Mouse (Mus musculus) cerebellum, postnatal 10 days (tissue): ENCODE measurements around the gene Morn2.
A peak's percentile ranks its signal among the peaks of the same experiment; 100 is the strongest.
"Not testable (repeated sequence)": the region's sequence is repeated elsewhere in the genome, so short reads cannot be mapped to it uniquely, and the experiment has no call there.

Source experiments
- DNase-seq, 2 experiments: peaks; one replicate each; pipeline ENCODE4 v3.0.0; 2021; ENCODE audit warnings: mixed read lengths in 2 of 2

Gene Morn2

DNA sequence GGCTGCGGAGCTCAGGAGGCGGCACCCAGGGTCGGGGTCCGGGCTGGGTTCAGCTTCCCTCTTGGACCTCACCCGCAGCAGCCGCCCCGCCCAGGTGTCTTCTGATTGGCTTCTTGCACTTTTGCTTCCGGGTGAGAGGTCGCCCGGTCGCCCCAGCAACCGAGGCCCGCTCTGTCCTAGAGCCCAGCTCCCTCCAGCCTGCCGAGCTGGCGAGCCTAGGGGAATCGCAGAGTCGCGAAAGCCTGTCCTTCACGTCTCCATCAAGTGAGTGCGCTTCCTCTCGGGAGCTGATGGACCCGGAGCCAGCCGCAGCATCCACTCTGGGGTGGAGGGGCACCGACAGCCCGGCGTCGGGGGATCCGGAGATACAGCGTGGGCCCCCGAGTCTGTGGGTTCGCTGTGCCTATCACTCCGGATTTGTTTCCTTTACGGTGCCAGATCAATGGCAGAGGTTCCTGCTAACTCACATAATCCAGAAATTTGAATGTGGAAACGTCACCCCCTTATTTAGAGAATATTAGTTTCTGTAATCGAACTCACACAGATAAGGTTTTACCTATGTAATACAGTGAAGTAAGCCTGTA, at the start of gene Morn2, which contains the start of gene Dhx57:
Gene Morn2, plus strand, starts transcription at position 130 of the 584 bp plus-strand sequence.
Gene Dhx57, minus strand, starts transcription at position 403 of the 584 bp plus-strand sequence.
- DNase-seq = peak; percentile 99 to 100

DNA sequence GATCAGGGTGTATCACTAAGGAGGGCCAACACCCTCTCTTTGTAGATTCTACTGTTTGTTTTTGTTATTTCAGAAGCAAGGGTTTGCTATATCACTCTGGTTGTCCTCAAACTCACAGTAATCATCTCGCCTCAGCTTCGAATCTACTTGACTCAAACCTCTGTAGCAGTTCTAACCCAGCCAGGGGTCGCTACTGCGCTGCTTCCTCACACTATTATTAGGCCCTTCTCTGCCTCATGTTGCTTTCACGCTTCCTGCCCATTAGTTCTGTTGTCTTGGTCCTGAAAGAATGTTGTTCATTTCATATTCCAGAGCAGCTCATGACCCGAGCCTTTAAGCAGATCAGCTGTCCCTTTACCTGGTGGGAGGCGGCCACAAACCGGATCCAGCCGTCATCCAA, 48.4 kb upstream of the Morn2 start:
- DNase-seq = no peak

DNA sequence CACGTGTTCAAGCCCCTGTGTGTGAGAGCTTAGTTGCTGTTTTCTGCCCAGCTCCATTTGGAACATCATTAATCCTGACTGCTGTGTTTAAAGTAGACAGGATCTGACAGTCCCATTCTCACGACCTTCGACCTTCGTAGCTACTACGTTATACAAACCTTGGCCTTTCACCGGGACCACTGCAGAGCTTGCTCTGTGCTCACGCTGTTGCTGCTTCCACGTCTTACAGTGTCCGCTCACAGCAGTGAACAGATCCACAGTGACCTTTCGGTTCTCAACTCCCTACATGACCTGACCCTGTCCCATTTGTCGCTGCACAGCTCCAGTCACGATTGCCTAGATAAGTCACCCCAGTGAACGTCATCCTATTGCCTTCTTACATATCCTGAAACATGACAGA, 46.9 kb upstream of the Morn2 start:
- no peak for DNase-seq

DNA sequence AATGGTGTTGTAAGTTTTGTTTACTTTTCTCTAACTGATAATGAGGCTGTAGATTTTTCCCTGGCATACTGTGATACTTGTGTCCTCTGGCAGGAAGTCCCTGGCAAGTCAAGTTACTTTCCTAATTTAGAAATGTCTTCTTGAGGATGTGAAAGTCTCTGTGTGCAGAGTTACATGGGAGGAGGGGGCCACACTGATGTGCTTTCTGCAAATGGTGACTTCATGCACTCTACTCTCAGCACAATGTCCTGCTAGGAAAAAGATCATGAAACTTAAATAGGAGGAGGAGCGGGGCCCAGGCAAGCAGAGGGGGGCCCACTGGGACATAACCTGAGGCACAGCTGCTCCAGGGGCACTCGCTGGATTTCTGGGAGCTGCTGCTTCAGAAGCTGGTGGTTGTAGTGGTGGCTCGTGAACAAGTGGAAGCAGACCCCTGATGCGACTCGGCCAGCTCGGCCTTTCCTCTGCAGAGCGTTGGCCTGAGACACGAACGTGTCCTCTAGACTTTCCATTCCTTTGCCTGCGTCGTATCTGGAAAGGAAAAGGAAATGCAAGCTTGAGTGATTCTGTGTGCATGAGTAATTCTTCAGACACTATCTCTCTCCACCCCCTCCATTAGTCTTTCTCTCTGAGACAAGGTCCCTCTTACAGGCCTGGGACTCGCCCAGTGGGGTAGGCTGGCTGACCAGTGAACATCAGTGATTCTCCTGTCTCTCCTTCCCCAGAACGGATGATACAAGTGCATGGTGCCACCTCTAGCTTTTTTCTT, 37.1 kb upstream of the Morn2 start:
- no peak for DNase-seq

- DNase-seq = no peak
These were observed 35.6 kb upstream of the Morn2 start for GRCm38 (mm10) chr17:80254421-80254820.

DNA sequence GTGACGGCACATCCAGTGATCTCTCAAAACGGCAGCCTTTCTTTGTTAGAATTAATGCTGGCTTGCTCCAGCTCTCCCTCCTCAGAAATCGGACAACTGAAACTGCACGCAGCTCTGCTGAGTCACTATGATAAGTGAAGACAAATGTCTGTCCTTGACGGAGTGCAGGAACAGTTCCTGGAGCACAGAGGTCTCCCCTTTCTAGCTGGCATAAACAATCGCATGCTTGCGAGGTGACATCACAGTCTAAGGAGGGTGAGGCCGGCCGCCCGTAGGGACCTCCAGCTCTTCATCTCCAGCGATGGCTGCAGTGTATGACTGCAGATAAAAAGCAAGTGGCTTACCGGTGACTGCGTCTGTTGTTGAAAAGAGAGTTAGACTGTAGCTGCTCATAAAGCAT, 34.8 kb upstream of the Morn2 start:
- no peak for DNase-seq

DNA sequence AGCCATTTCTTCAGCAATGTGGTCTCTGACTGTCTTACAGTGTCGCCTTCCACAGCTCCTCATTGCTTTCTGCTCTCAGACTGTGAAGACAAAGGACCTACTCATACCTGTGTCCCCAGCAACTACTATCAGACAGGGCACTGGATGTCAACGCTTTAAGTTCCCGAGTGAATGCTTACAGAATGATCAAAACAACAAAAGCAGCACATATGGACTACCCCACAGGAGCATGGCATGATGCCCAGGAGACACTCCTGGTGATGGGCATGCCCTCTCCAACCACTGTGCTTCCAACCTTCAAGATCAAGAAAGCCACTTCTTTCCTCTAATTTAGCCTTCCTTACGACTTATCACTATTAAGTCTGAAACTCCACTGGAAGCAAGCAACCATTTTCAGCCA, 22.9 kb upstream of the Morn2 start:
- DNase-seq = peak; percentile 40 to 60

DNA sequence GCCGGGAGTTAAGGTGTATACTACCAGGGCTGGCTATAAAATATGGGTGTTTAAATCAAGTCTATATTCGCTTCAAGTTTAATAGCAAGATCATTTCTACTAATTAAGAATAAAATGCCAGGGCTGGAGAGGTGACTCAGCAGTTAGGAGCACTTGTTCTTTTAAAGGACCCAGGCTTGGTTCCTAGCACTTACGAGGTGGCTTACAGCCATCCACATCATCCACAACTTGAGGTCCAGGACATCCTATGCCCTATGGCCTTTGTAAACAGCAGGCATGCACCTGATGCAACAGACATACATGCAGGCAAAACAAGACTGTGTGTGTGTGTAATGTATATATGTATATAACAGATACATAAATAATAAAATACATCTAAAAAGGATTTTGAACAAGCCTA, 21.9 kb upstream of the Morn2 start:
- DNase-seq = no peak

DNA sequence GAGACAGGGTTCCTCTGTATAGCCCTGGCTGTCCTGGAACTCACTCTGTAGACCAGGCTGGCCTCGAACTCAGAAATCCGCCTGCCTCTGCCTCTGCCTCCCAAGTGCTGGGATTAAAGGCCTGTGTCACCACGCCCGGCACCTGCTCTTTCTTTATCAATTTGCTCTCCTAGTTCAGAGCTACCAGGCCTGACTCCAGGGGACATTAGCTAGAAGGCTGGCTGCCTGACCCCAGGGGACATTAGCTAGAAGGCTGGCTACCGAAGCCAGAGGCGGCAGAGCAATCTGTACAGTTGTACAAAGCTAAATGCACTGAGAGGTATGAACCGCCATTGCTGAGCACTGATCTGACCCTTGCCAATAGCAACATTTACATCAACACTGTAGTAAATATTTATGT, 19.4 kb upstream of the Morn2 start:
- DNase-seq = not testable (repeated sequence)

- no peak for DNase-seq
These were observed 11.7 kb upstream of the Morn2 start for GRCm38 (mm10) chr17:80278255-80278654.

DNA sequence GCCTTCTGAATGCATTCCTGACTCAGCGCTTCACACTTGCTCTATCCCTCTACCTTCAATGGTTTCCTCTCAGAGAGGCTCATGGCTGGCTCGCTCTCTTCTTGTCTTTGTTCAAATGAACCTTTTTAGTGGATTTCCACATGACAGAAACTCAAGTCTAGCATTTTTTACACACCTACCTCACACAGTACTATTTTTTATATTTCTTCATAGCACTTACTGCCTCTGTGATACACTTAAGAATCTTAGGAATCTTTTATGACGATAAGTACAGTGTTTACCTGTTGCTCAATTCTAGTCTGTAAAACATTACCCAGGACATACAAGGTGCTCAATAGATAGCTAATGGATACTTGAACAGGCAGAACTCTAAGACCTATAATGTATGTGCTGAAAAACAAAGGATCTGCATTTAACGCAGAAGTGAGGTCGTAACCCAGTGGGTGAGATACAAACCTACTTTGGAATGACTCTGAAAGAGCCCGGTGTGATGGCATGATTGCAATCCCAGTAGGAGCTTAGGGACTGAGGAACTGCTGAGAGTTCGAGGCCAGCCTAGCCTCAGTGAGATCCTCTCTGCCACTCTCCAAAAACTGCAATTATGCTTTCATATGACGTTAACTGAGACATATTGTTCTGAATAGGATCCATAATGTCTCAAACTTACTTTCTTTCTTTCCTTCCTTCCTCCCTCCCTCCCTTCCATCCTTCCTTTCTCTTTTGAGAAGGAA, 10.5 kb upstream of the Morn2 start:
- DNase-seq = no peak

DNA sequence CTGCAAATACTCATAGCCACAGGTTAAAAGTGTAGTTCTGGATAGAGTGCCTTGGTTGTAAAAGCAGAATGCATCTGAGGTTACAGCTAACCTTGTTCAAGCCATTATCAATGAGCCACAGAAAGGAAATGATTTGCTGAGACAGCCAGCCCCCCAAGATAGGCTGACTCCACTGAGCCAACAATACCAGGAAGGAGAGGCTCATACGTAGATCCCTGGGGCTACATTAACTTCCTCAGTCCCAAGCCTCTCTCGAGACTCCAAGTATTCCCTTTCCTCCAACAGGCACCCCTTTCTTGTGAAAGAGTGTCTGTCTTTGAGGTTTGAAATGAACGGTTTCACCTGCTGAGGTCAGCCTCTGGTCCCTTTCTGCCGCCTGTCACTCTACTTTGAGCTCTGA, 5.6 kb upstream of the Morn2 start:
- no peak for DNase-seq

DNA sequence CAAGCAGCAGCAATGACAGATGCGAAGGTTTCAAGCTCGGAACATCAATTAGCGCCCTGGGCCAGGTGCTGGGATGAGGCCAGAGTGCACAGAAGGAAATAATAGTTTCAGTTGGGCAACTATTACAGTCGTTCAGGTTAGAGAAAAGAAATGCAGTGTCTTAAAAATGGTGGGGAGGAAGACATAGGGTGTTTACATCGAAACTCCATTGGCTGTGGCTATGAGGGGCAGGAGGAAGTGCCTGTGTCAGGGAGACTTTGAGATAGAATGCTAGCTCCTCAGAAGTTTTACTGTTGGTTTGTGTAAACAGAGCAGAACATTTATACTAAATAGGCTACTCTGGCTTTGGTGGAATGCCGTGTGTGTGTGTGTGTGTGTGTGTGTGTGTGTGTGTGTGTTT, 2.0 kb upstream of the Morn2 start:
- no peak for DNase-seq

GRCm38 (mm10) chr17:80289280-80290073, 526 bp upstream of the Morn2 start:
- no peak for DNase-seq

DNA sequence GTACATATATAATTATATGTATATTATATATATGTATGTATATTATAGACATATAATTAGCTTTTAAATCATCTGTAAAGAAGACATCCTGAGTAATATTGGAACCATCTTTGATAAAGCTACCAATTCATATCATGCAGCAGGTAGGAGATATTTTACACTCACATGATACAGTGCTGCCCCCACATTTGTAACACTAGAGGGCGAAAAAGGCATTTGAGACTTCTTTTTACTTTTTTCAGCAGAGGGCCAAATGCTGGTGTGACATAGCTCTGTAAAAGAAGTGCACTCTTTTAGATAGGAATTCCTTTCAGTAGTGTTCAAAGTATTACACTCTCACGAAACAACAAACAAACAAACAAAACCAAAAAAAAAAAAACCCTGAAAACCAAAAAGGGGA, 1.1 kb downstream of the Morn2 start:
- DNase-seq = peak; percentile 61 to 69

DNA sequence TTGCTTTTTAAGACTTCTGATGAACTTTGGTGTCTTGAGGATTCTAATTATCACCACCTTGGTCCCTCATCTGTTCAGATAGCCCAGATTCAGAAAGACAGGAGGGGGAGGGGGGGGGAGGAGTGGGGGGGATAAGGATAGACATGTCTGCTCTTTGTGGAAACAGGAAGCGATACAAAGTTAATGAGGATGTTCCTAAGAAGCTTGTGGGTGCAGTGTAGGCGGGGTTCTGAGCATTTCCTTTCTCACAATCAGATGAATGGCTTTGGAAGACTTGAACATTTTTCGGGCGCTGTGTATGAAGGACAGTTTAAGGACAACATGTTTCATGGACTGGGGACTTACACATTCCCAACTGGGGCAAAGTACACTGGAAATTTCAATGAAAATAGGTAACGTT, 5.3 kb downstream of the Morn2 start:
- DNase-seq = no peak

- no peak for DNase-seq
These were observed 8.8 kb downstream of the Morn2 start for GRCm38 (mm10) chr17:80298844-80299243.

DNA sequence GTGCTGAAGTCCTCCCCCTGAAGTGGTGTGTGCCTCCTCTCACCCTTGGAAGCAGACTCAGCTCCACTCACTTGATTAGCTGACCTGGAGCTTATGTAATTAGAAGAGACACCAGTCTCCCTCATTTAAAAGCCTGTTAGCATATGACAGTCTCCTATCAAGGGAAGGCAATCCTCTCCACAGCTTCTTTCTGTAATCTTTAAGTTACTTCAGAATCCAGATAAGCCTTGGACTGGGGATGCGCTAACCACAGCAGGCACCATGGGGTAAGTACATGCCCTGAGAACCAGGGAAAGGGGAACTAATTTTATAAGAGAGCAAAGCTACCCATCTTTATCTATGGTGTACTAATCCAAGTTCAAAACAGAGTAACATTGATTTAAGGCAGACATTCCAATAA, 17.2 kb downstream of the Morn2 start, which contains the start of gene Arhgef33:
Gene Arhgef33, plus strand, starts transcription at position 157 of the 400 bp plus-strand sequence.
- DNase-seq = no peak

- no peak for DNase-seq
These were observed 21.8 kb downstream of the Morn2 start for GRCm38 (mm10) chr17:80311761-80312160.

DNA sequence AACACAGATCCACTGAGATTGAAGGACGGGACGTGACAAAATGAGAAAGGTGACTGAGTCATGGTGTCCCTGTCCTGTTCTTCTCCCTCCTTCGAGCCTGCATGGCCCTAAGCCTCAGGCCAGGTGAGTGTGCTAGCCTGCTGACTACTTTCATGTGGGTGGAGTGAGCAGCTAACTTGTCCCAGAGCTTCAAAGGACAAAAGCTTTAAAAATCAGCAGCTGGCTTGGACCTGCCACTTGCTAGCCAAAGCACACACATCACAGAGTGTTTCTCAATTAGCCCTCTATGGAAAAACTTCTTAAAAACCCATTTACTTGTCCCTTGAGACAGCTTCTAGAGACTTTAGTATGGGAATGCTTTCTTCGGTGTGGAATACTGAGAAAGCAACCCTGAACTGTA, 22.4 kb downstream of the Morn2 start:
- no peak for DNase-seq

- no peak for DNase-seq
These were observed 32.2 kb downstream of the Morn2 start for GRCm38 (mm10) chr17:80322228-80322627.

GRCm38 (mm10) chr17:80323015-80323414, 33.0 kb downstream of the Morn2 start:
- DNase-seq = no peak

GRCm38 (mm10) chr17:80323658-80324057, 33.7 kb downstream of the Morn2 start:
- DNase-seq = no peak
